Mouse (Mus musculus) ovary, postnatal 14 days (tissue): ENCODE measurements around the gene Cyp2c65.
"Not testable (repeated sequence)": the region's sequence is repeated elsewhere in the genome, so short reads cannot be mapped to it uniquely, and the experiment has no call there.

Experiments
- DNase-seq: peaks from one replicate; pipeline ENCODE4 v3.0.0; 2022; ENCODE audit warnings: low spot score

The Cyp2c65 gene

GRCm38 (mm10) chr19:39060719-39061118, at the start of gene Cyp2c65:
TSS of gene Cyp2c65 (plus strand) at chr19:39061015.
- DNase-seq: no peak

- DNase-seq: no peak
Observed at GRCm38 (mm10) chr19:39057928-39058327, 2.9 kb upstream of the Cyp2c65 start.

- not testable (repeated sequence) for DNase-seq
Observed at GRCm38 (mm10) chr19:39098779-39099178, 38.0 kb downstream of the Cyp2c65 start.

DNA sequence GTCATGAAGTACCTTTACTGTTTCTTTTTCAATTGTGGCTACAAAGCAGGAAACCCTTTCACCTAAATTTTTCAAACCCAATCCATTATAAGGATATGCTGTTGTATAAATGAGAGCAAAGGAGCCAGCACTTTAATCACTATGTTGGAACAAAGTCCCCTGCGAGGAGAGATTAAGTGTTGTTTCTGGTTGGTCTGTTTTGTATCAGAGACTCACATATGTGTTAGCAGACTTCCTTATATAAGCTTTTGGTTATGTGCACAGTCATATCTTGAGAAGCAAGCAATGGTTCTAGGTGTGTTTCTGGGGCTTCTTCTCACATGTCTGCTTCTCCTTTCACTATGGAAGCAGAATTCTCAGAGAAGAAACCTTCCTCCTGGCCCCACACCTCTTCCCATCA, 52.8 kb downstream of the Cyp2c65 start, which contains the start of gene Cyp2c66:
TSS of gene Cyp2c66 (plus strand) at position 255 of the 400 bp plus-strand sequence.
- no peak for DNase-seq
